Mouse (Mus musculus): ENCODE data around the gene Kcnmb1. TPM values are rescaled to one million over a fixed set of nuclear protein-coding genes. Genes with fewer than 3 reads are reported as not detected.

Gene Kcnmb1
- polyA plus RNA-seq, 1 experiment: 3.6 TPM

- DNase-seq: no peak
- 88% methylated on average over 6 of the region's 6 CpGs for WGBS
- no peaks in the 10 kb centered on the region for H3K4me1 ChIP-seq (ENCODE audit: control insufficient read depth, insufficient read depth, low read length)
- no peak overlapping the region for H3K4me3 ChIP-seq (replicated peaks; ENCODE audit: extremely low read depth, low read depth, low read length)
- TF ChIP-seq POLR2A (IDR thresholded peaks at IDR 0.05; ENCODE audit: borderline replicate concordance, extremely low read depth, low read depth, low read length) (no peak), CTCF (IDR thresholded peaks at IDR 0.05; ENCODE audit: insufficient read depth, low read length) (no peak)
These were observed 5.2 kb upstream of the Kcnmb1 start for GRCm38 (mm10) chr11:33957595-33957994.

- DNase-seq: peak; percentile 28
- no peak overlapping the region for H3K4me3 ChIP-seq (replicated peaks; ENCODE audit: extremely low read depth, low read depth, low read length)
- H3K4me1 ChIP-seq (ENCODE audit: control insufficient read depth, insufficient read depth, low read length): no peaks in the 10 kb centered on the region
- TF ChIP-seq POLR2A (IDR thresholded peaks at IDR 0.05; ENCODE audit: borderline replicate concordance, extremely low read depth, low read depth, low read length) (no peak), CTCF (IDR thresholded peaks at IDR 0.05; ENCODE audit: insufficient read depth, low read length) (no peak)
- WGBS: 74% methylated on average over 8 of the region's 8 CpGs
These were observed 4.1 kb upstream of the Kcnmb1 start for GRCm38 (mm10) chr11:33958713-33959112.

GRCm38 (mm10) chr11:33962178-33962577, 635 bp upstream of the Kcnmb1 start:
- Histone ChIP-seq H3K4me1 (ENCODE audit: control insufficient read depth, insufficient read depth, low read length) (no peaks in the 10 kb centered on the region), H3K4me3 (replicated peaks; ENCODE audit: extremely low read depth, low read depth, low read length) (no peak overlapping the region)
- WGBS: 30% methylated on average over 6 of the region's 7 CpGs
- no peak for TF ChIP-seq POLR2A (IDR thresholded peaks at IDR 0.05; ENCODE audit: borderline replicate concordance, extremely low read depth, low read depth, low read length)
- DNase-seq: no peak

- no peak for TF ChIP-seq POLR2A (IDR thresholded peaks at IDR 0.05; ENCODE audit: borderline replicate concordance, extremely low read depth, low read depth, low read length)
- no peak for TF ChIP-seq CTCF (IDR thresholded peaks at IDR 0.05; ENCODE audit: insufficient read depth, low read length)
- DNase-seq: no peak
- Histone ChIP-seq H3K4me3 (replicated peaks; ENCODE audit: extremely low read depth, low read depth, low read length) (no peak overlapping the region), H3K4me1 (ENCODE audit: control insufficient read depth, insufficient read depth, low read length) (no peaks in the 10 kb centered on the region)
- 54% methylated on average over 2 of the region's 2 CpGs for WGBS
These were observed 2.6 kb downstream of the Kcnmb1 start for GRCm38 (mm10) chr11:33965380-33965779.

GRCm38 (mm10) chr11:33967708-33968107, 4.9 kb downstream of the Kcnmb1 start:
- no peaks in the 10 kb centered on the region for H3K4me1 ChIP-seq (ENCODE audit: control insufficient read depth, insufficient read depth, low read length)
- no peak for DNase-seq
- WGBS: 57% methylated on average over 4 of the region's 4 CpGs
- H3K4me3 ChIP-seq (replicated peaks; ENCODE audit: extremely low read depth, low read depth, low read length): no peak overlapping the region
- TF ChIP-seq POLR2A (IDR thresholded peaks at IDR 0.05; ENCODE audit: borderline replicate concordance, extremely low read depth, low read depth, low read length): no peak

- H3K4me1 ChIP-seq (ENCODE audit: control insufficient read depth, insufficient read depth, low read length): no peaks in the 10 kb centered on the region
- TF ChIP-seq CTCF (IDR thresholded peaks at IDR 0.05; ENCODE audit: insufficient read depth, low read length) (no peak), POLR2A (IDR thresholded peaks at IDR 0.05; ENCODE audit: borderline replicate concordance, extremely low read depth, low read depth, low read length) (no peak)
- DNase-seq: no peak
- H3K4me3 ChIP-seq (replicated peaks; ENCODE audit: extremely low read depth, low read depth, low read length): no peak overlapping the region
- WGBS: 65% methylated on average over 3 of the region's 3 CpGs
These were observed 6.4 kb downstream of the Kcnmb1 start for GRCm38 (mm10) chr11:33969199-33969598.

- DNase-seq: no peak
- no peak for TF ChIP-seq CTCF (IDR thresholded peaks at IDR 0.05; ENCODE audit: insufficient read depth, low read length)
- no peak for TF ChIP-seq POLR2A (IDR thresholded peaks at IDR 0.05; ENCODE audit: borderline replicate concordance, extremely low read depth, low read depth, low read length)
- H3K4me1 ChIP-seq (ENCODE audit: control insufficient read depth, insufficient read depth, low read length): peaks cover 2% of the 10 kb centered on the region
- no peak overlapping the region for H3K4me3 ChIP-seq (replicated peaks; ENCODE audit: extremely low read depth, low read depth, low read length)
- 67% methylated on average over 7 of the region's 7 CpGs for WGBS
These were observed 9.3 kb downstream of the Kcnmb1 start for GRCm38 (mm10) chr11:33972114-33972513.

GRCm38 (mm10) chr11:33974341-33975040, 11.7 kb downstream of the Kcnmb1 start:
- WGBS: 58% methylated on average over 14 of the region's 14 CpGs
- no peak for DNase-seq
- Histone ChIP-seq H3K4me3 (replicated peaks; ENCODE audit: extremely low read depth, low read depth, low read length) (no peak overlapping the region), H3K4me1 (ENCODE audit: control insufficient read depth, insufficient read depth, low read length) (peaks cover 2% of the 10 kb centered on the region)
- TF ChIP-seq CTCF (IDR thresholded peaks at IDR 0.05; ENCODE audit: insufficient read depth, low read length) (no peak), POLR2A (IDR thresholded peaks at IDR 0.05; ENCODE audit: borderline replicate concordance, extremely low read depth, low read depth, low read length) (no peak)

GRCm38 (mm10) chr11:33975121-33975520, 12.3 kb downstream of the Kcnmb1 start:
- no peak for TF ChIP-seq CTCF (IDR thresholded peaks at IDR 0.05; ENCODE audit: insufficient read depth, low read length)
- no peak for TF ChIP-seq POLR2A (IDR thresholded peaks at IDR 0.05; ENCODE audit: borderline replicate concordance, extremely low read depth, low read depth, low read length)
- Histone ChIP-seq H3K4me1 (ENCODE audit: control insufficient read depth, insufficient read depth, low read length) (peaks cover 2% of the 10 kb centered on the region), H3K4me3 (replicated peaks; ENCODE audit: extremely low read depth, low read depth, low read length) (no peak overlapping the region)
- DNase-seq: no peak
- WGBS: 70% methylated on average over 2 of the region's 2 CpGs

GRCm38 (mm10) chr11:33980146-33980545, 17.3 kb downstream of the Kcnmb1 start:
- no peak for DNase-seq
- Histone ChIP-seq H3K4me1 (ENCODE audit: control insufficient read depth, insufficient read depth, low read length) (no peaks in the 10 kb centered on the region), H3K4me3 (replicated peaks; ENCODE audit: extremely low read depth, low read depth, low read length) (no peak overlapping the region)
- 70% methylated on average over 4 of the region's 4 CpGs for WGBS
- no peak for TF ChIP-seq POLR2A (IDR thresholded peaks at IDR 0.05; ENCODE audit: borderline replicate concordance, extremely low read depth, low read depth, low read length)
- no peak for TF ChIP-seq CTCF (IDR thresholded peaks at IDR 0.05; ENCODE audit: insufficient read depth, low read length)

All from lung, adult 2 months (tissue).